Mouse (Mus musculus) ES-E14 (cell line): ENCODE measurements around the gene Eif5. TPM values are rescaled to one million over a fixed set of nuclear protein-coding genes. Genes with fewer than 3 reads are reported as not detected.
"Not testable (repeated sequence)": the region's sequence is repeated elsewhere in the genome, so short reads cannot be mapped to it uniquely, and the experiment has no call there.

Source experiments
- DNase-seq: peaks from one replicate; pipeline ENCODE4 v3.0.0-alpha.2; 2013; ENCODE audit warnings: low read depth, low spot score
- H3K27ac ChIP-seq: 2 replicates; pipeline ENCODE4 v1.5.1; 2012; ENCODE audit warnings: low read depth, mild to moderate bottlenecking, low read length, moderate library complexity, mixed read lengths; ENCODE audit not compliant: poor library complexity, insufficient read depth, severe bottlenecking
- H3K36me3 ChIP-seq: 2 replicates; pipeline ENCODE4 v1.6.1; 2012; ENCODE audit warnings: mild to moderate bottlenecking, low read length, moderate library complexity, mixed read lengths; ENCODE audit not compliant: control insufficient read depth, poor library complexity, insufficient read depth, severe bottlenecking
- H3K4me1 ChIP-seq, 2 experiments: fragments of 150-350 bp in 1 of 2; sonication (generic) in 1 of 2; 2 replicates each; pipeline ENCODE4 v1.6.1; 2012; ENCODE audit warnings: low read length in 2 of 2, mild to moderate bottlenecking in 1 of 2, mixed read lengths in 1 of 2; ENCODE audit not compliant: control insufficient read depth in 2 of 2, insufficient read depth in 2 of 2, poor library complexity in 1 of 2
- H3K4me3 ChIP-seq, 2 experiments: fragments of 150-350 bp in 1 of 2; sonication (generic) in 1 of 2; 2 replicates each; pipeline ENCODE4 v1.5.1; 2012; ENCODE audit warnings: low read length in 2 of 2, low read depth in 1 of 2, mild to moderate bottlenecking in 1 of 2, mixed read lengths in 1 of 2; ENCODE audit not compliant: insufficient read depth in 1 of 2, poor library complexity in 1 of 2, severe bottlenecking in 1 of 2
- H3K9ac ChIP-seq: 2 replicates; pipeline ENCODE4 v1.6.1; 2012; ENCODE audit warnings: low read depth, mild to moderate bottlenecking, low read length, mixed read lengths; ENCODE audit not compliant: poor library complexity, insufficient read depth, severe bottlenecking
- H3K9me3 ChIP-seq: fragments of 150-350 bp; sonication (generic); 2 replicates; pipeline ENCODE4 v1.6.1; 2012; ENCODE audit warnings: low read depth, mild to moderate bottlenecking, low read length; ENCODE audit not compliant: control insufficient read depth, insufficient read depth
- CHD2 ChIP-seq: IDR thresholded peaks from 2 replicates; pipeline ENCODE4 v1.6.1; 2014; ENCODE audit warnings: mild to moderate bottlenecking, low read depth, low read length, inconsistent platforms
- HCFC1 ChIP-seq: IDR thresholded peaks from 2 replicates; pipeline ENCODE4 v1.6.1; 2012; ENCODE audit warnings: low read length, inconsistent platforms, borderline replicate concordance; ENCODE audit not compliant: insufficient read depth
- MAFK ChIP-seq: IDR thresholded peaks from 2 replicates; pipeline ENCODE4 v1.6.1; 2014; ENCODE audit warnings: mild to moderate bottlenecking, low read depth, low read length, inconsistent platforms; ENCODE audit not compliant: insufficient read depth
- ZC3H11A ChIP-seq: IDR thresholded peaks from 2 replicates; pipeline ENCODE4 v1.6.1; 2012; ENCODE audit warnings: low read depth, mild to moderate bottlenecking, inconsistent platforms, low read length, borderline replicate concordance
- ZNF384 ChIP-seq: IDR thresholded peaks from 2 replicates; pipeline ENCODE4 v1.6.1; 2012; ENCODE audit warnings: low read depth, low read length, inconsistent platforms
- in situ Hi-C, 2 experiments: fragments of 600-800 bp; cut with MboI; formaldehyde crosslinking; loops; one replicate each; pipeline ENCODE4 v1.15.1; 2025; ENCODE audit warnings: low sequenced_read_pairs in 2 of 2, inconsistent platforms in 1 of 2; ENCODE audit not compliant: unreplicated experiment in 2 of 2
- total RNA-seq: library from RNA; depleted of rRNA; stranded (reverse); fragments of 300-350 nt; gene quantifications from 2 replicates; pipeline ENCODE4 v1.2.3, GENCODE M21; 2012

Gene Eif5
- total RNA-seq, 1 experiment, result 269 TPM

GRCm38 (mm10) chr12:111507001-111507400 lies 30.8 kb upstream of the Eif5 start:
- DNase-seq, result no peak
- in situ Hi-C loops, result no loop called here

DNA sequence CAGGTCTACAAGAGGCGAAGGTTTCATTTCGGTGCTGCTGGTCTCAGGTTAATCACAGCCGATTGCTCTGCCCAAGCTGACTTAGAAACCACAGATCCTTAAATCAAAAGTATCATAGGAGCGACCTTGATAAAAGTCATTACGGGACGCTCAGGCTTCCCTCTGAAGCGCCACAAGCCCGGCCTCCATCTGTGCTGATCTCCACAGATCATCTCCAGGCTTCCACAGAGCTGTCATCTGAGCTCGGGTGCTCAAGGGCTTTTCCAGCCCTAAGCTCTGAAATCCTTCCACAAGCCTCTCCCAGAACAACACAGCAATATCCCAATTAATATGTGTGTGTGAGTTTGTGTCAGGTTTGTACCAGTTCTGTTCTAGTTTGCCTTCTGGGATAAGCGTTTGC lies 29.9 kb upstream of the Eif5 start:
- in situ Hi-C loops, result no loop called here
- no peak overlapping the region for H3K9ac ChIP-seq
- peaks cover 4 to 10% of the 10 kb centered on the region in 2 experiments; a peak in 2 of 4 replicates for H3K4me1 ChIP-seq
- no peaks in the 10 kb centered on the region for H3K36me3 ChIP-seq
- TF ChIP-seq CHD2 (no peak), HCFC1 (no peak), MAFK (no peak), ZC3H11A (no peak)
- no peak overlapping the region for H3K27ac ChIP-seq
- no peaks in the 10 kb centered on the region for H3K9me3 ChIP-seq
- no peak overlapping the region for H3K4me3 ChIP-seq
- no peak for DNase-seq

More at GRCm38 (mm10) chr12:111507001-111507400, 30.8 kb upstream of the Eif5 start:
- Histone ChIP-seq H3K27ac (no peak overlapping the region), H3K4me3 (no peak overlapping the region), H3K4me1 (peaks cover 4 to 10% of the 10 kb centered on the region in 2 experiments; a peak in 2 of 4 replicates), H3K9ac (no peak overlapping the region), H3K36me3 (no peaks in the 10 kb centered on the region), H3K9me3 (no peaks in the 10 kb centered on the region)
- TF ChIP-seq ZC3H11A (no peak), HCFC1 (no peak), MAFK (no peak), CHD2 (no peak), ZNF384 (no peak)

DNA sequence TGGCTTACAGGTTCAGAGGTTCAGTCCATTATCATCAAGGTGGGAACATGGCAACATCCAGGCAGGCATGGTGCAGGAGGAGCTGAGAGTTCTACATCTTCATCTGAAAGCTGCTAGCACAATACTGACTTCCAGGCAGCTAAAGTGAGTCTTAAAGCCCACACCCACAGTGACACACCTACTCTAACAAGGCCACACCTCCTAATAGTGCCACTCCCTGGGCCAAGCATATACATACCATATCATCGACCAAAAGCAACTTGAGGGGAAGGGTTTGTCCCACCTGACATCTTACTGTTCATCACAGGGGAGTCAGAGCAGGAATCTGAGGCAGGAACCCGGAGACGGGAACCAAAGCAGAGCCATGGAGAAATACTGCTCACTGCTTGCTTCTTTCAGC lies 29.4 kb upstream of the Eif5 start:
- H3K9ac ChIP-seq, H3K36me3 ChIP-seq, in situ Hi-C loops, H3K9me3 ChIP-seq, H3K27ac ChIP-seq, H3K4me1 ChIP-seq, DNase-seq, H3K4me3 ChIP-seq: not testable (repeated sequence)

DNA sequence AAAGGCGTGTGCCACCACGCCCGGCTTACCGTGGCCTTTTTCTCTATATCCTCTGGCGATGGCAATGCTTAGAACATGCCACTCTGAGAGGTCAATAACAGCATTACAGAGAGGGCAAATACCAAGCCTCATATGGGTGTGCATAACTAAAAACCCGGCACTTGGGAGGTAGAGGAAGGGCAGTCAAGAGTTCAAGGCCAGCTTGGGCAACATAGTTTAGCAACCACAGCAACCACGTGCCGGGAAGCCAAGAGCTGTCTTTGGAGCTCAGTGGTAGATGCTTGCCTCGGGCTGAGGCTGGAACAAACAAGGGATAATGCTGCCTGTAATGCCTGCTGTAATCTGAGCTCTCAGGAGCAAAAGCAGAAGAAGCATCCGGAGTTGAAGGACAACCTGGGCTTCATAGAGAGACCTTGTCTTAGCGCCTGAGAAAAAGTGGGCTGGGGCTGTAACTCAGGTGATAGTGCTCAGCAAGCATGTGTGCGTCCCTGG lies 25.2 kb upstream of the Eif5 start:
- no peaks in the 10 kb centered on the region for H3K36me3 ChIP-seq
- no peak overlapping the region for H3K9ac ChIP-seq
- DNase-seq, result no peak
- no peaks in the 10 kb centered on the region for H3K9me3 ChIP-seq
- in situ Hi-C loops, result no loop called here
- H3K27ac ChIP-seq, result peak overlapping the region; percentile 11; the same call in 1 of the 2 replicates
- no peak for TF ChIP-seq CHD2
- TF ChIP-seq ZC3H11A, result no peak
- no peak for TF ChIP-seq HCFC1
- TF ChIP-seq ZNF384, result no peak
- no peak for TF ChIP-seq MAFK
- H3K4me3 ChIP-seq, result no peak overlapping the region
- peaks cover 0 to 4% of the 10 kb centered on the region in 2 experiments; a peak in 2 of 4 replicates for H3K4me1 ChIP-seq

- Histone ChIP-seq H3K4me3 (no peak overlapping the region), H3K4me1 (peaks cover 0 to 4% of the 10 kb centered on the region in 2 experiments; a peak in 2 of 4 replicates), H3K36me3 (no peaks in the 10 kb centered on the region), H3K27ac (no peak overlapping the region), H3K9ac (no peak overlapping the region), H3K9me3 (no peaks in the 10 kb centered on the region)
- TF ChIP-seq HCFC1 (no peak), ZNF384 (0 out of 2 replicates have a peak, but pooled peaks have one; percentile 30)
- DNase-seq, result no peak
- in situ Hi-C loops, result no loop called here
Observed at GRCm38 (mm10) chr12:111513673-111514072, 24.1 kb upstream of the Eif5 start.
